Mouse (Mus musculus): ENCODE data around the gene Fzd7. TPM values are rescaled to one million over a fixed set of nuclear protein-coding genes. Genes with fewer than 3 reads are reported as not detected.

The Fzd7 gene
- total and polyA plus RNA-seq, 2 experiments: 4.5 to 11.7 TPM

- TF ChIP-seq CTCF (IDR thresholded peaks at IDR 0.05; ENCODE audit: low read depth, low read length) (no peak), POLR2A (IDR thresholded peaks at IDR 0.05; ENCODE audit: extremely low read depth, insufficient read depth, low read length) (no peak)
- Histone ChIP-seq H3K9ac (ENCODE audit: low read depth, low read length) (no peak overlapping the region), H3K27ac (replicated peaks; ENCODE audit: insufficient read depth, low read depth, low read length) (no peak overlapping the region), H3K79me2 (ENCODE audit: control insufficient read depth, insufficient read depth, low read length) (no peaks in the 10 kb centered on the region), H3K4me3 (ENCODE audit: insufficient read depth, low read depth, low read length) (no peak overlapping the region), H3K36me3 (ENCODE audit: control insufficient read depth, insufficient read depth, low read length) (no peaks in the 10 kb centered on the region), H3K4me1 (ENCODE audit: control insufficient read depth, insufficient read depth, low read length) (no peaks in the 10 kb centered on the region), H3K27me3 (ENCODE audit: control insufficient read depth, insufficient read depth, low read length) (no peaks in the 10 kb centered on the region)
- WGBS: 70% methylated on average over 11 of the region's 11 CpGs
- no peak for DNase-seq (ENCODE audit: extremely low read depth, low read depth, low spot score)
Measured at GRCm38 (mm10) chr1:59520226-59520837, 38.1 kb downstream of the Fzd7 start.

- no peaks in the 10 kb centered on the region for H3K79me2 ChIP-seq (ENCODE audit: control insufficient read depth, insufficient read depth, low read length)
- no peak overlapping the region for H3K9ac ChIP-seq (ENCODE audit: low read depth, low read length)
- no peak overlapping the region for H3K27ac ChIP-seq (replicated peaks; ENCODE audit: insufficient read depth, low read depth, low read length)
- TF ChIP-seq POLR2A (IDR thresholded peaks at IDR 0.05; ENCODE audit: extremely low read depth, insufficient read depth, low read length) (no peak), CTCF (IDR thresholded peaks at IDR 0.05; ENCODE audit: low read depth, low read length) (no peak)
- H3K4me1 ChIP-seq (ENCODE audit: control insufficient read depth, insufficient read depth, low read length): no peaks in the 10 kb centered on the region
- H3K27me3 ChIP-seq (ENCODE audit: control insufficient read depth, insufficient read depth, low read length): no peaks in the 10 kb centered on the region
- H3K36me3 ChIP-seq (ENCODE audit: control insufficient read depth, insufficient read depth, low read length): no peaks in the 10 kb centered on the region
- H3K4me3 ChIP-seq (ENCODE audit: insufficient read depth, low read depth, low read length): no peak overlapping the region
- 36% methylated on average over 1 of the region's 1 CpGs for WGBS
- DNase-seq (ENCODE audit: extremely low read depth, low read depth, low spot score): no peak
Measured at GRCm38 (mm10) chr1:59522456-59522855, 40.2 kb downstream of the Fzd7 start.

DNA sequence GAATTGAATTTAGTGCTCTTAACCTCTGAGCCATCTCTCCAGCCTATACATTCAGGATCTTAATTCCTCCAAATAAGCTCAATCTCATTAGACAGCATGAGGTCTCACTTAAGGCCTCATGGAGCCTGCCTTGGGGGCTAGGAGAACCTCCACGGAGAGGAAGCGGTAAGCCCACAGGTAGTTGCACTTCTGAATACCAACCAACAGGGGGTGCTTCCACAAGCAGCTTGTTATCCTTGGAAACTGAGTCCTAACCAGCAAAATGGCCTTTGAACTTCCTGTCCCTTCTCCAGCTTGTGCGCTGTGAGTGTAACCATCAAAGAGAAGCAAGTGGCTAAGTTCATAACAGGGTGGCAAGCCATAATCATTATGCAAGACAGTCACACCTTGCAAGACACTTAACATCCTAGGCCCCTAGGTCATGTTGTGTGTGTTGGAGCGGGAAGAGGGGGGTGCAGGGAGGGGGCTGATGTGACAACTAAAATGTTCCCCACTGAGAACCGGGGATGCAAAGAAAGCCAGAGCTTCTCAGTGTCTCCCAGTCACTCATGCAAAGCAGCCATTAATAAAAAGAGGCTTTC, 41.2 kb downstream of the Fzd7 start:
- 0 out of 2 replicates have a peak, but pooled peaks have one; percentile 6 for TF ChIP-seq CTCF (IDR thresholded peaks at IDR 0.05; ENCODE audit: low read depth, low read length)
- no peak for TF ChIP-seq POLR2A (IDR thresholded peaks at IDR 0.05; ENCODE audit: extremely low read depth, insufficient read depth, low read length)
- H3K4me3 ChIP-seq (ENCODE audit: insufficient read depth, low read depth, low read length): no peak overlapping the region
- no peaks in the 10 kb centered on the region for H3K4me1 ChIP-seq (ENCODE audit: control insufficient read depth, insufficient read depth, low read length)
- 87% methylated on average over 5 of the region's 5 CpGs for WGBS
- H3K36me3 ChIP-seq (ENCODE audit: control insufficient read depth, insufficient read depth, low read length): no peaks in the 10 kb centered on the region
- H3K27ac ChIP-seq (replicated peaks; ENCODE audit: insufficient read depth, low read depth, low read length): no peak overlapping the region
- peak; percentile 11 for DNase-seq (ENCODE audit: extremely low read depth, low read depth, low spot score)
- no peak overlapping the region for H3K9ac ChIP-seq (ENCODE audit: low read depth, low read length)
- H3K27me3 ChIP-seq (ENCODE audit: control insufficient read depth, insufficient read depth, low read length): no peaks in the 10 kb centered on the region
- H3K79me2 ChIP-seq (ENCODE audit: control insufficient read depth, insufficient read depth, low read length): no peaks in the 10 kb centered on the region

DNA sequence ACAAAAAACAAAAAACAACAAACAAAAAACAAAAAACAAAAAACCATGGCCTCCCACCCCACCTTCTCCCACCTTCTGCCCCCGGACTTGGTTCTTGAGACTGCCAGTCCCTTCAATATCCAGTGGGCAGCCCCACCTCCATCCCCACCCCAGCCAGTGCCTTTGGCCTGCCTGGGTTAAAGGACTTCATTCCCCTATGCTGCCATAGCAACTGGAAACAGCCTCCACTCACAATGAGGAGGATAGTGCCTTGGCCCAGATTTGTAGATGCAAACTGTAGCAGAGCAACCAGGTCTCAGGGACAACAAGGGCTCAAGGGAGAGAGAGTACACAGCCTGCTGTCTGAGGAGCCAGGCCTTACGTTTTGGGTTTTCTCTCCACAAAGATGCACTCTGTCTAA, 41.8 kb downstream of the Fzd7 start:
- Histone ChIP-seq H3K9ac (ENCODE audit: low read depth, low read length) (no peak overlapping the region), H3K4me3 (ENCODE audit: insufficient read depth, low read depth, low read length) (no peak overlapping the region), H3K4me1 (ENCODE audit: control insufficient read depth, insufficient read depth, low read length) (no peaks in the 10 kb centered on the region), H3K27ac (replicated peaks; ENCODE audit: insufficient read depth, low read depth, low read length) (no peak overlapping the region), H3K79me2 (ENCODE audit: control insufficient read depth, insufficient read depth, low read length) (no peaks in the 10 kb centered on the region), H3K27me3 (ENCODE audit: control insufficient read depth, insufficient read depth, low read length) (no peaks in the 10 kb centered on the region), H3K36me3 (ENCODE audit: control insufficient read depth, insufficient read depth, low read length) (no peaks in the 10 kb centered on the region)
- no peak for DNase-seq (ENCODE audit: extremely low read depth, low read depth, low spot score)
- no peak for TF ChIP-seq CTCF (IDR thresholded peaks at IDR 0.05; ENCODE audit: low read depth, low read length)
- no peak for TF ChIP-seq POLR2A (IDR thresholded peaks at IDR 0.05; ENCODE audit: extremely low read depth, insufficient read depth, low read length)
- WGBS: 91% methylated on average over 2 of the region's 2 CpGs

DNA sequence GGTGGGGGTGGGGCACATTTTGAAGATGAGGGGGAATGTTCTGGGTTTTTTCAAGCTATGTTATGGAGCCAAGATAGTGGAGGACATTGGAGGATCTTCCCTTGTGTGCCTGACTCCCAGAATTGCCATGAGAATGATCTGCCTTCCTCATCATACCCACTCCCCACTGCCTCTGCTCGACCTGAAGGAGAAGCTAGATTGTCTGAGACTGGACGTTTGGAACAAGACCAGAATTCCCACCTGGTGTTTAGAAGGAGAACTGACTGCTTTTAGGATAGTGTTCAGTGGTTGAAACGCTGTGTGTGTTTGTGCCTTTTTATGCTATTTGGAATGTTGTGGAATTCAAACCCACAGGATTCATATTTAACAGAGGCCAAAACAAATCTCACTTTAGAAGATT, 42.5 kb downstream of the Fzd7 start:
- H3K9ac ChIP-seq (ENCODE audit: low read depth, low read length): no peak overlapping the region
- no peaks in the 10 kb centered on the region for H3K27me3 ChIP-seq (ENCODE audit: control insufficient read depth, insufficient read depth, low read length)
- H3K27ac ChIP-seq (replicated peaks; ENCODE audit: insufficient read depth, low read depth, low read length): no peak overlapping the region
- H3K4me1 ChIP-seq (ENCODE audit: control insufficient read depth, insufficient read depth, low read length): no peaks in the 10 kb centered on the region
- H3K36me3 ChIP-seq (ENCODE audit: control insufficient read depth, insufficient read depth, low read length): no peaks in the 10 kb centered on the region
- TF ChIP-seq POLR2A (IDR thresholded peaks at IDR 0.05; ENCODE audit: extremely low read depth, insufficient read depth, low read length) (no peak), CTCF (IDR thresholded peaks at IDR 0.05; ENCODE audit: low read depth, low read length) (no peak)
- WGBS: 71% methylated on average over 3 of the region's 3 CpGs
- H3K4me3 ChIP-seq (ENCODE audit: insufficient read depth, low read depth, low read length): no peak overlapping the region
- no peak for DNase-seq (ENCODE audit: extremely low read depth, low read depth, low spot score)
- H3K79me2 ChIP-seq (ENCODE audit: control insufficient read depth, insufficient read depth, low read length): no peaks in the 10 kb centered on the region

GRCm38 (mm10) chr1:59527219-59527618, 45.0 kb downstream of the Fzd7 start:
- Histone ChIP-seq H3K9ac (ENCODE audit: low read depth, low read length) (no peak overlapping the region), H3K36me3 (ENCODE audit: control insufficient read depth, insufficient read depth, low read length) (no peaks in the 10 kb centered on the region), H3K27me3 (ENCODE audit: control insufficient read depth, insufficient read depth, low read length) (no peaks in the 10 kb centered on the region), H3K79me2 (ENCODE audit: control insufficient read depth, insufficient read depth, low read length) (no peaks in the 10 kb centered on the region), H3K4me1 (ENCODE audit: control insufficient read depth, insufficient read depth, low read length) (no peaks in the 10 kb centered on the region), H3K4me3 (ENCODE audit: insufficient read depth, low read depth, low read length) (no peak overlapping the region), H3K27ac (replicated peaks; ENCODE audit: insufficient read depth, low read depth, low read length) (no peak overlapping the region)
- DNase-seq (ENCODE audit: extremely low read depth, low read depth, low spot score): no peak
- whole genome bisulfite sequencing: 89% methylated on average over 6 of the region's 6 CpGs
- TF ChIP-seq CTCF (IDR thresholded peaks at IDR 0.05; ENCODE audit: low read depth, low read length): no peak
- TF ChIP-seq POLR2A (IDR thresholded peaks at IDR 0.05; ENCODE audit: extremely low read depth, insufficient read depth, low read length): no peak

Data from liver, adult 2 months (tissue).